Mouse (Mus musculus) hindbrain, embryonic 10.5 days (tissue): Measurements from ENCODE around the gene Pgghg. TPM values are rescaled to one million over a fixed set of nuclear protein-coding genes. Genes with fewer than 3 reads are reported as not detected.
"Not testable (repeated sequence)": the region's sequence is repeated elsewhere in the genome, so short reads cannot be mapped to it uniquely, and the experiment has no call there.

ENCODE experiments used
- DNase-seq: peaks from one replicate; pipeline ENCODE4 v3.0.0-alpha.2; 2017; ENCODE audit warnings: low spot score
- H3K27ac ChIP-seq: fragments of 300-500 bp; sonication (generic); 2 replicates; pipeline ENCODE4 v1.5.1; 2016; ENCODE audit warnings: mild to moderate bottlenecking, moderate library complexity
- H3K27me3 ChIP-seq: fragments of 300-500 bp; sonication (generic); 2 replicates; pipeline ENCODE4 v1.6.1; 2016; ENCODE audit warnings: mild to moderate bottlenecking; ENCODE audit not compliant: poor library complexity, insufficient read depth, severe bottlenecking
- H3K36me3 ChIP-seq: fragments of 300-500 bp; sonication (generic); 2 replicates; pipeline ENCODE4 v1.6.1; 2016; ENCODE audit warnings: mild to moderate bottlenecking, moderate library complexity
- H3K4me1 ChIP-seq: fragments of 300-500 bp; sonication (generic); replicated peaks from 2 replicates; pipeline ENCODE4 v1.6.1; 2016; ENCODE audit warnings: mild to moderate bottlenecking
- H3K4me3 ChIP-seq: fragments of 300-500 bp; sonication (generic); 2 replicates; pipeline ENCODE4 v1.5.1; 2016; ENCODE audit warnings: mild to moderate bottlenecking, moderate library complexity
- H3K9me3 ChIP-seq: fragments of 300-500 bp; sonication (generic); 2 replicates; pipeline ENCODE4 v1.6.1; 2016; ENCODE audit warnings: mild to moderate bottlenecking, moderate library complexity
- WGBS: fragments of 180-500 bp; shearing (Covaris S2); methylation state at CpG from one replicate; pipeline ENCODE4 v1.1.7; 2016; 5-methylcytosine and 5-hydroxymethylcytosine counted together
- polyA plus RNA-seq: library from polyadenylated mRNA; unstranded; fragments of >200 nt; fragmentation: Nextera tagmentation; extraction: Ambion mirVana; gene quantifications from 2 replicates; pipeline ENCODE4 v1.2.1, GENCODE M21; 2016

Gene Pgghg
- polyA plus RNA-seq, 1 experiment from 2014 or later = 17.0 TPM

DNA sequence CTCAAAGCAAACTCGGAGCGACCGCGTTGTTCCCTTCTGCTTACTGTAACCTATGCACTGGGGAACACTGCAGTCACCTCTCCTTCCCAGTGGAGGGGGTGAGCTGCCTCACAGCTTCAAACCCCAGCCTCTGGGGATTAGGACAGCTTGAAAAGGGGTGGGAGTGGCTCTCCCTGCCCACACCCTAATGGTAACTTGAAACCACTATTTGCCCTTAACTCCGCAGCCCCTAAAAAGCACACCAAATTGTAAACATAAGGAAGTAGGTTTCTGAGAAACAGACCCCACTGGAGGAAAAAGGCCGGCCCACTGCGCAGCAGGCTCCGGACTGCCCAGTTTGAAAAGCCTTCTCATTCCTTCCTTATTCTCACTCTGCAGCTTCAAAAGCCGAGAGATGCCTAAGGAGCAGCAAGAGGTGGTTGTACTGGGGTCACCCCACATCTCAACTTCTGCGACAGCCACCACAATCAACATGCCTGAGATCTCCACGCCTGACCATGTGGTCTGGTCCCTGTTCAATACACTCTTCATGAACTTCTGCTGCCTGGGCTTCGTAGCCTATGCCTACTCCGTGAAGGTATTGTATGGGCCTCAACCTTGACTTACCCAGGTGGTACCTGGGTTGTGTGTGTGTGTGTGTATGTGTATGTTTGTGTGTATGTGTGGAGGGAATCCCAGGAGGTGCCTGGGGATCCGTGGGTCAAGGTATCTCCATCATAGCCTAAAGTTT lies 26.8 kb downstream of the Pgghg start:
- Histone ChIP-seq H3K9me3 (no peaks in the 10 kb centered on the region), H3K27me3 (peaks cover 19% of the 10 kb centered on the region), H3K4me3 (no peak overlapping the region), H3K27ac (no peak overlapping the region), H3K36me3 (no peaks in the 10 kb centered on the region), H3K4me1 (peaks cover 21% of the 10 kb centered on the region)
- DNase-seq = no peak
- 7% methylated on average over 14 of the region's 14 CpGs for WGBS

DNA sequence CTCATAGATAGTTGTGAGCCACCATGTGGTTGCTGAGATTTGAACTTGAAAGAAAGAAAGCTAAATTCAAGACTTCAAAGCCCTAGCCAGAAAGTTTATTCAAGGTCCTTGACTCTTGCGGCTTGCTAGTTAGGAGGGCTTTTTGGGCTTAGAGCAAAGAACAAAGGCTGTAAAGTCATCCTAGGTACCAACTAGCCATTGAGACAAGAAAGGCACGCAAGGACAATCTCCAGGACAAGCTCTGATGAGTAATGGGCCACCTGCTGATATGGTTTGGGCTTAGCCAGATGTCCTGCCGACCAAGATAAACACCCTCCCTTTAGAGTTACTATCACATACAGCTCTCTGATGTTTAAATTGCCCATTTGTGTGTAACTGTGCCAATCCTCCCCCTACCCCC lies 27.5 kb downstream of the Pgghg start:
- not testable (repeated sequence) for DNase-seq, H3K9me3 ChIP-seq, H3K4me3 ChIP-seq, H3K27ac ChIP-seq, H3K36me3 ChIP-seq
- H3K27me3 ChIP-seq = peaks cover 19% of the 10 kb centered on the region
- 18% methylated on average over 3 of the region's 3 CpGs for WGBS
- H3K4me1 ChIP-seq = peaks cover 28% of the 10 kb centered on the region

DNA sequence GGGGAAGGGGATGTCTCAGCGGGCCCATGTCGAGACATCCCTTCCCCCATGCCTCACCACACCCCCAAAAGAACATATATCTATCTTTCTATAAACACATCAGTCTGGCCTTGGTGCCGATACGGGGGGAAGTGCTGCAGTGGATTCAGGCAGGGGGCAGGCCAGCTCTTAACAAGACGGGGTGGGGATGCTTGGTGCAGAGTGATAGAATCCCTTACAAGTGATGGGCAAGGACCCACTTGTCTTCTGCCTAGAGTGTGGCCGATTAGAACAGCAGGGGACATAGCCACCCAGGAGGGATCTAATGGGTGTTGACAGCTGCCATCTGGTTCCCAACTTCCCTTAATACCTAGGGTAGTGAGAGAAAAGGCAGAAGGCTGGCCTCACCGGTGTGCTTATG lies 29.7 kb downstream of the Pgghg start:
- DNase-seq = no peak
- Histone ChIP-seq H3K9me3 (no peaks in the 10 kb centered on the region), H3K36me3 (no peaks in the 10 kb centered on the region), H3K27ac (no peak overlapping the region), H3K4me3 (no peak overlapping the region), H3K4me1 (peaks cover 42% of the 10 kb centered on the region), H3K27me3 (peaks cover 31% of the 10 kb centered on the region)
- WGBS = 50% methylated on average over 7 of the region's 7 CpGs

GRCm38 (mm10) chr7:140971479-140972171 lies 30.4 kb downstream of the Pgghg start:
- H3K27me3 ChIP-seq = peaks cover 31% of the 10 kb centered on the region
- no peaks in the 10 kb centered on the region for H3K36me3 ChIP-seq

GRCm38 (mm10) chr7:140973396-140974165 lies 32.4 kb downstream of the Pgghg start:
- Histone ChIP-seq H3K36me3 (no peaks in the 10 kb centered on the region), H3K27me3 (peaks cover 27% of the 10 kb centered on the region), H3K9me3 (no peaks in the 10 kb centered on the region), H3K4me3 (no peak overlapping the region), H3K27ac (no peak overlapping the region), H3K4me1 (peaks cover 31% of the 10 kb centered on the region)
- 17% methylated on average over 14 of the region's 14 CpGs for WGBS
- no peak for DNase-seq

More at GRCm38 (mm10) chr7:140971479-140972171, 30.4 kb downstream of the Pgghg start:
- H3K9me3 ChIP-seq = no peaks in the 10 kb centered on the region
- H3K4me1 ChIP-seq = peaks cover 42% of the 10 kb centered on the region
- no peak overlapping the region for H3K4me3 ChIP-seq
- 85% methylated on average over 8 of the region's 8 CpGs for WGBS
- no peak overlapping the region for H3K27ac ChIP-seq
- no peak for DNase-seq

DNA sequence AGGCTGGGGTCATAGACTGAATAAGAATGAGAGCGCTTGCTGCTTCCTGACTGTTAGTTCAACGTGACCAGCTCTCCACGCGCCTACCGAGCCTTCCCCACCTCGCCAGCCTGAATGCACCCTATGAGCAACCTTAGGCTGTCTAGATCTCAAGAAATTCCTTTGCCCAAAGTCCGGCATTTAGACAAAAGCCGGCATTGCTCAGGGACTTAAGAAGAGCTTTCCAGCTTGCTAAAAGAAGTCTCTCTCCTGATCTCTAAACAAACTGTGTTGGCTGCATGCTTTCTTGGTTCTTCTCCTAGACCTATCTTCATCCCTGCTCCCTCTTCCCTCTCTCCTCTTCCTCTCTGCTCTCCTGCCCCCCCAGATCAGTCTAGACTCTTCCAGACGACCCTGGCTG lies 33.7 kb downstream of the Pgghg start:
- 12% methylated on average over 9 of the region's 9 CpGs for WGBS
- no peaks in the 10 kb centered on the region for H3K36me3 ChIP-seq
- H3K9me3 ChIP-seq = no peaks in the 10 kb centered on the region
- peaks cover 31% of the 10 kb centered on the region for H3K4me1 ChIP-seq
- H3K4me3 ChIP-seq = no peak overlapping the region
- H3K27ac ChIP-seq = no peak overlapping the region
- H3K27me3 ChIP-seq = peaks cover 19% of the 10 kb centered on the region
- no peak for DNase-seq

DNA sequence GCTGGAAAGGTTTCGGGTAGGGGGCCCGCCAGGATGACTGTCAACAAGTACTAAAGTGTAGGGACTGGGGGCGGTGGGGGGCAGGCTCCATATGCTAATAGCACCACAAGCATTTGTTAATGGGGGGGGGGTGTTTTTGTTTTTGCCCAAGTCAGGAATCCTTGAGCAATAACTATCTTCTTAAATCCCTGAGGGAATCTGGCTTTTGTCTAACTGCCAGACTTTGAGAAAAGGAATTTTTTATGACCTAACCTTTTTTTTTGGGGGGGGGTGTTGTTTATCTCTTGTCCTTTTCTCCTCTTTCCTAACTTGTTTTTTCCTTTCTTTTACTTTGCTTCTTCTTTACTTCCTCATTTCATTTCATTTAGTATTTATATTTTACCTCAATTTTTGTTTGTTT lies 34.3 kb downstream of the Pgghg start:
- 15% methylated on average over 3 of the region's 3 CpGs for WGBS
- H3K36me3 ChIP-seq = no peaks in the 10 kb centered on the region
- no peak for DNase-seq
- no peaks in the 10 kb centered on the region for H3K9me3 ChIP-seq
- no peak overlapping the region for H3K27ac ChIP-seq
- no peak overlapping the region for H3K4me3 ChIP-seq
- H3K4me1 ChIP-seq = peaks cover 31% of the 10 kb centered on the region
- H3K27me3 ChIP-seq = peaks cover 14% of the 10 kb centered on the region

DNA sequence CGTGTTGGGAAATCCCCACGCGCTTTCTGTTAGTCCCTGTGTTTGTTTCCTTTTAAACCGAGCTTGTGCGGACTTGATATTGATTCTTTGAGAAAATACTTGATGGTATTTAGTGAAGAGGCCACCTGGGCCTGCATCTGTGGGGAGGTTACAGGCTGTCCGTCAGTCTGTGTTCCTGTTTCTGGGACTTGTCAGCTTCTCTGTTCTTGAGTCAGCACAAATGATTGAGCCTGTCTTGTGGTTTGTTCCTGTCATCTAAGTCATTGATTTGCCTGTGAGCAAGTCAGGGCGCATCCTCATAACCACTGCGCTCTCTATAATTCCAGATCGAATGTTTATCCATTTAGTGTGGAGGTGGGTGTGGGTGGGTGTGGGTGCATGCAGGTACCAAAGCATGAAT lies 35.5 kb downstream of the Pgghg start:
- H3K27ac ChIP-seq, DNase-seq, H3K36me3 ChIP-seq, H3K4me3 ChIP-seq, H3K9me3 ChIP-seq: not testable (repeated sequence)
- H3K4me1 ChIP-seq = peaks cover 21% of the 10 kb centered on the region
- peaks cover 12% of the 10 kb centered on the region for H3K27me3 ChIP-seq
- WGBS = 93% methylated on average over 9 of the region's 9 CpGs

DNA sequence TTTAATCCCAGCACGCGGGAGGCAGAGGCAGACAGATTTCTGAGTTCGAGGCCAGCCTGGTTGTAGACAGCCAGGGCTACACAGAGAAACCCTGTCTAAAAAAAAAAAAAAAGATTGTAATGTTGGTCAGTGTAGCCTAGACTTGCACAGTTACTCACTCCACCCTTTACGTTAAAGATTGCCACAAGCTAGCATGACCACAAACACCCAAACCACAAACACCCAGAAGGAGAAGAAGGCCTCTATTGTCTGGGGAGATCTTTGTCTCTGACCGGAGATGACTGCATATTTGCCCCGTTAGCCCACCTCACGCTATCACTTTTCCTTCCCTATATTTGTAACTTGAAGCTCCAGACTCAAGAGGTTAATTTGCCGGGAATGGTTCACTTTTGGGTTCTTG lies 40.5 kb downstream of the Pgghg start:
- Histone ChIP-seq H3K4me3 (no peak overlapping the region), H3K36me3 (no peaks in the 10 kb centered on the region), H3K27me3 (no peaks in the 10 kb centered on the region), H3K4me1 (no peaks in the 10 kb centered on the region), H3K9me3 (0 out of 2 replicates have a peak, but pooled peaks cover 3% of the 10 kb centered on the region), H3K27ac (no peak overlapping the region)
- WGBS = 90% methylated on average over 8 of the region's 8 CpGs
- DNase-seq = no peak

DNA sequence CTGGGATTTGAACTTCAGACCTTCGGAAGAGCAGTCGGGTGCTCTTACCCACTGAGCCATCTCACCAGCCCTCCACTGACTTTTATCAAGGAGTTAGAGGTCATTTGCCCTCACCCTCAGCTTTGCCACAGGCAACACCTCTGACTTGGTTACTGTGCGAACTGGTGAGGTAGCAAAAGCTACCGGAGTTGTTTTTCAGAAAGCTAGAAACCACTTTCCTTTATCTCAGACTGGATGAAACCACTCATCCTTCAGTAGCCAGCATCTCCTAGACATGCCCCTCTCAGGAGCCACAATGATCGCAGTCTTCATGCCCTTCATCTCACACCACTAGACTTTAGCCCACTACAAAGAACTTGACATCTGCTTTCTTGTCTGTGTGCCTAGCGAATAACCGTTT lies 41.8 kb downstream of the Pgghg start:
- Histone ChIP-seq H3K4me3 (no peak overlapping the region), H3K36me3 (no peaks in the 10 kb centered on the region), H3K27ac (no peak overlapping the region), H3K27me3 (no peaks in the 10 kb centered on the region), H3K9me3 (0 out of 2 replicates have a peak, but pooled peaks cover 3% of the 10 kb centered on the region), H3K4me1 (no peaks in the 10 kb centered on the region)
- no peak for DNase-seq
- WGBS = 87% methylated on average over 7 of the region's 7 CpGs

DNA sequence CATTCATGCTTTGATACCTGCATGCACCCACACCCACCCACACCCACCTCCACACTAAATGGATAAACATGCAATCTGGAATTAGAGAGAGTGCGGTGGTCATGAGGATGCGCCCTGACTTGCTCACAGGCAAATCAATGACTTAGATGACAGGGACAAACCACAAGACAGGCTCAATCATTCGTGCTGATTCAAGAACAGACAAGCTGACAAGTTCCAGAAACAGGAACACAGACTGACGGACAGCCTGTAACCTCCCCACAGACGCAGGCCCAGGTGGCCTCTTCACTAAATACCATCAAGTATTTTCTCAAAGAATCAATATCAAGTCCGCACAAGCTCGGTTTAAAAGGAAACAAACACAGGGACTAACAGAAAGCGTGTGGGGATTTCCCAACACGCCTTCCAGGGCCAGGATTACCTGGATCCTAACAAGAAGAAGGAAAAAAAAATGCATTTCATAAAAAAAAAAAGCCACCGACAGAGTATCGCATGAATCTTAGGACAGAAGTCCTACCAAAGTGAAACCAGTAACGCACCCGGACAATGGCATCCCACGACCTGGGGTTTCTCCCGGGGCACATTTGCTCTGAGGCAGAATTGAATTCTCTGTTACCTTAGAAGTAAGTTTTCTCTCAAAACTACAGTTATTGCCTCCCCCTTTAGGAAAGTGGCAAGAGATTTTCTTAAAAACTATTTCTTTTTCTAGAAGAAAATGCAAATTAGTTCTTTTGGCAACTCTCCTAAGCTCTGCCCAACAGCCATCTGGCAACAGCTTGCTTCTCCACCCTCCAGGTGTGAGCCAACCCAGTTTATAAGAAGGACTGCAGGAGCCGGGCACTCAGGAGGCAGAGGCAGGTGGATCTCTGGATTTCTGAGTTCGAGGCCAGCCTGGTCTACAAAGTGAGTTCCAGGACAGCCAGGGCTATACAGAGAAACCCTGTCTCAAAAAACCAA lies 46.3 kb downstream of the Pgghg start:
- Histone ChIP-seq H3K4me3 (no peak overlapping the region), H3K27ac (no peak overlapping the region), H3K36me3 (no peaks in the 10 kb centered on the region), H3K4me1 (peaks cover 25% of the 10 kb centered on the region), H3K27me3 (no peaks in the 10 kb centered on the region), H3K9me3 (0 out of 2 replicates have a peak, but pooled peaks cover 3% of the 10 kb centered on the region)
- DNase-seq = no peak
- 87% methylated on average over 17 of the region's 17 CpGs for WGBS

DNA sequence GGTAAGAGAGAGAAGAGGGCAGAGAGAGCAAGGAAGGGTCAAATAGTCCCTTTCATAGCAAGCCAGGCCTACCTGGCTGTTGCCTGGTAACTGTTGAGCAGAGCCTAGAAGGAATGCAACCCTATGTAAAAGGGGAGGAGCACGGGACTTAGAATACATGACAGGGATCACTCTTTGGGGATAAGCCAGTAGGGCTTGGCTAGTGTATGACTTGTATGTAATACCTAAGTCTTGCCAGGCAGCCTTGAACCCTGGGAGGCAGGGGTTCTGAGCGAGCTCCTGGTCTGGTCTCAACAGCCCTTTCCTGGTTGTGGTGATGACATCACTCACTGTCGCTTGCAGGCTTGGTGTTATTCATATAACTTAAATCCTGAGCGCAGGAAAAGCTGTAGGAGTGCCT lies 47.8 kb downstream of the Pgghg start:
- H3K9me3 ChIP-seq = 0 out of 2 replicates have a peak, but pooled peaks cover 3% of the 10 kb centered on the region
- H3K36me3 ChIP-seq = no peaks in the 10 kb centered on the region
- H3K27me3 ChIP-seq = no peaks in the 10 kb centered on the region
- no peak overlapping the region; the same call in 1 of the 2 replicates for H3K27ac ChIP-seq
- no peak for DNase-seq
- 74% methylated on average over 4 of the region's 4 CpGs for WGBS
- no peak overlapping the region for H3K4me3 ChIP-seq
- H3K4me1 ChIP-seq = peaks cover 25% of the 10 kb centered on the region
